Mouse (Mus musculus): ENCODE measurements around the gene Il12rb1. TPM values are rescaled to one million over a fixed set of nuclear protein-coding genes. Genes with fewer than 3 reads are reported as not detected.

The Il12rb1 gene
- polyA plus RNA-seq, 1 experiment from 2014 or later: 0.80 TPM

- no peak for TF ChIP-seq CTCF (IDR thresholded peaks at IDR 0.05)
- no peak for DNase-seq (ENCODE audit: low read depth, low spot score)
- CTCF ChIA-PET: interaction anchor here (0.7 to 1.3 kb wide), 6 partner anchors 9 to 86 kb away, joined by 3 to 4 read pairs (median 3); partner anchors contain the start of gene Gm3336
- no peaks in the 10 kb centered on the region for H3K27me3 ChIP-seq
- in situ Hi-C loops (cut with MboI; ENCODE audit: low pct_unique_long_range_greater_than_20kb): no loop called here
- no peak for ATAC-seq
- POLR2A ChIA-PET: interaction anchor here (0.7 kb wide), 1 partner anchor 145 kb away, joined by 3 read pairs; no protein-coding TSS in a partner anchor
Measured at GRCm38 (mm10) chr8:70795370-70795769, 12.9 kb upstream of the Il12rb1 start.

DNA sequence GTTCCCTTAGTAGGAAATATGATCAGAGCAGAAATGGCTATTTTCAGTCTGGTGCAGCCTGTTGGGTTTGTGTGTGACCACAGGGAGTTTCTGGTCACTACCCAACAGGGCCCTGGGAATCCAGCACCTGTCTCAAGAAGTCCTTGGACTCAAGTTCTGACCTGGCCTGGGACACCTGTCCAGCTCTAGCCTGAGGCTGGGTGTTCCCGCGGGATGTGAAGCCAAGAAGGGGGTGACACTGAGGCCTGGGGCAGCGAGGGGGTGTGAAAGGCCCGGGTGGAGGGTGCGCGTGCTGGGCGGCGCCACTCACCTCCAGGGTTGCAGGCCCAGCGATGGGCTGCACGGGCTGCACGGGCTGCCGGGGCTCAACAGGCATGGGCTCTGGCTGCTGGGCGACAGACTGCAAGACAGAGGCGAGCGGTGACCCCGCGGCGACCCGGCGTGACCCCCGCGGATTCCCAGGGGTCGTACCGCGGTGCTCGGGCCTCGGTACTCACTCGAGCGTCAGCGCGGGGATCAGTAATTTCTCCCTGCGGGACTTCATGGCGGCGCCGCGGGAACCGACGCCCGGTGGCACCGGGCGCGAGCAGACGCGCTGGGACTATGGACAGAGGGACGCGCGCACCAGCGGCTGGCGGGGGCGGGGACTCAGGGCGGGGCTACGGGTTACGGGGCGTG, 11.7 kb upstream of the Il12rb1 start:
- CTCF ChIA-PET: interaction anchor here (0.9 to 1.3 kb wide), 3 partner anchors 9 to 34 kb away, joined by 3 to 4 read pairs (median 3); no protein-coding TSS in a partner anchor
- DNase-seq (ENCODE audit: low read depth, low spot score): no peak
- POLR2A ChIA-PET: no interaction called here
- in situ Hi-C loops (cut with MboI; ENCODE audit: low pct_unique_long_range_greater_than_20kb): no loop called here
- no peak for TF ChIP-seq CTCF (IDR thresholded peaks at IDR 0.05)
- ATAC-seq: no peak
- H3K27me3 ChIP-seq: no peaks in the 10 kb centered on the region

GRCm38 (mm10) chr8:70797081-70798070, 10.9 kb upstream of the Il12rb1 start:
- TF ChIP-seq CTCF (IDR thresholded peaks at IDR 0.05): no peak
- ChIA-PET CTCF (interaction anchor here (0.9 kb wide), 1 partner anchor 35 kb away, joined by 3 read pairs; no protein-coding TSS in a partner anchor), POLR2A (no interaction called here)
- DNase-seq (ENCODE audit: low read depth, low spot score) (peak; percentile 68), ATAC-seq (peak; percentile 67)
- in situ Hi-C loops (cut with MboI; ENCODE audit: low pct_unique_long_range_greater_than_20kb): no loop called here
- H3K27me3 ChIP-seq: no peaks in the 10 kb centered on the region

GRCm38 (mm10) chr8:70798281-70798680, 10.0 kb upstream of the Il12rb1 start:
- ChIA-PET CTCF (no interaction called here), POLR2A (no interaction called here)
- DNase-seq (ENCODE audit: low read depth, low spot score) (no peak), ATAC-seq (no peak)
- TF ChIP-seq CTCF (IDR thresholded peaks at IDR 0.05): no peak
- no peaks in the 10 kb centered on the region for H3K27me3 ChIP-seq
- in situ Hi-C loops (cut with MboI; ENCODE audit: low pct_unique_long_range_greater_than_20kb): no loop called here

- ATAC-seq: no peak
Measured at GRCm38 (mm10) chr8:70800648-70801047, 7.6 kb upstream of the Il12rb1 start.

DNA sequence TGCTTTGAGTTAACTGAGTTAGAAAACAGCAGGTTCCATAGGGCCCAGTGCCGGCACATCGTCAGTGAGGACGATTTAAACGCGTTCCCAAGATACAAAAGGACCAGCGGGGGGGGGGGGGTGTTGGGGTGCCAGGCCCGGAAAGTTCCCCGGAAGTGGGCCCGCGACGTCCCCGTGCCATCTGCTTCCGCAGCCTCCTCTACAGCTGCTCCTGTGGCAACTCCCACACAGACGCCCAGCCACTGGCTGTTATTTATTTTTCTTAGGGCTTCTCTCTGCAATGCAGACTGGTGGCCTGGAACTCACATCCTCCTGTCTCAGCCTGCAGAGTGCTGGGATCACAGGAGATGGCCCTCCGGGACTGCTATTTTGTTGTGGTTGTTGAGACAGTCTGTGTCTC, 7.1 kb upstream of the Il12rb1 start:
- POLR2A ChIA-PET: no interaction called here
- in situ Hi-C loops (cut with MboI; ENCODE audit: low pct_unique_long_range_greater_than_20kb): no loop called here
- CTCF ChIA-PET: no interaction called here
- no peaks in the 10 kb centered on the region for H3K27me3 ChIP-seq
- no peak for TF ChIP-seq CTCF (IDR thresholded peaks at IDR 0.05)
- DNase-seq (ENCODE audit: low read depth, low spot score) (no peak), ATAC-seq (no peak)

More at GRCm38 (mm10) chr8:70800648-70801047, 7.6 kb upstream of the Il12rb1 start:
- POLR2A ChIA-PET: no interaction called here
- in situ Hi-C loops (cut with MboI; ENCODE audit: low pct_unique_long_range_greater_than_20kb): no loop called here
- TF ChIP-seq CTCF (IDR thresholded peaks at IDR 0.05): no peak
- no peak for DNase-seq (ENCODE audit: low read depth, low spot score)
- H3K27me3 ChIP-seq: no peaks in the 10 kb centered on the region
- CTCF ChIA-PET: interaction anchor here (0.6 kb wide), 1 partner anchor 8 kb away, joined by 3 read pairs; the partner anchor contains the start of gene Il12rb1

GRCm38 (mm10) chr8:70801830-70802229, 6.4 kb upstream of the Il12rb1 start:
- ATAC-seq (no peak), DNase-seq (ENCODE audit: low read depth, low spot score) (no peak)
- no peak for TF ChIP-seq CTCF (IDR thresholded peaks at IDR 0.05)
- ChIA-PET POLR2A (no interaction called here), CTCF (no interaction called here)
- in situ Hi-C loops (cut with MboI; ENCODE audit: low pct_unique_long_range_greater_than_20kb): no loop called here
- no peaks in the 10 kb centered on the region for H3K27me3 ChIP-seq

GRCm38 (mm10) chr8:70802786-70803510, 5.3 kb upstream of the Il12rb1 start:
- no peak for TF ChIP-seq CTCF (IDR thresholded peaks at IDR 0.05)
- POLR2A ChIA-PET: interaction anchor here (2.0 kb wide), 1 partner anchor 11 kb away, joined by 11 read pairs; no protein-coding TSS in a partner anchor
- ATAC-seq (no peak), DNase-seq (ENCODE audit: low read depth, low spot score) (no peak)
- in situ Hi-C loops (cut with MboI; ENCODE audit: low pct_unique_long_range_greater_than_20kb): no loop called here
- CTCF ChIA-PET: no interaction called here
- no peaks in the 10 kb centered on the region for H3K27me3 ChIP-seq

- CTCF ChIA-PET: interaction anchor here (1.2 kb wide), 1 partner anchor 36 kb away, joined by 3 read pairs; the partner anchor contains the start of gene Arrdc2
- no peak for TF ChIP-seq CTCF (IDR thresholded peaks at IDR 0.05)
- DNase-seq (ENCODE audit: low read depth, low spot score) (no peak), ATAC-seq (no peak)
- POLR2A ChIA-PET: interaction anchor here (1.1 to 2.0 kb wide), 2 partner anchors 12 to 80 kb away, joined by 3 to 11 read pairs; partner anchors contain the start of gene Pde4c
- in situ Hi-C loops (cut with MboI; ENCODE audit: low pct_unique_long_range_greater_than_20kb): no loop called here
- no peaks in the 10 kb centered on the region for H3K27me3 ChIP-seq
Measured at GRCm38 (mm10) chr8:70803761-70804480, 4.3 kb upstream of the Il12rb1 start.

All from Patski (cell line).